Mouse (Mus musculus) hindbrain, embryonic 15.5 days (tissue): ENCODE measurements around the gene Cpvl. TPM values are rescaled to one million over a fixed set of nuclear protein-coding genes. Genes with fewer than 3 reads are reported as not detected.
A peak's percentile ranks its signal among the peaks of the same experiment; 100 is the strongest.

Source experiments
- ATAC-seq: fragments of 200-750 bp; cut with Nextera tagmentation; 2 replicates; pipeline ENCODE4 v1.8.0; 2017; ENCODE audit warnings: low read depth, moderate number of reproducible peaks, moderate TSS enrichment; ENCODE audit not compliant: low FRiP score
- H3K27ac ChIP-seq: fragments of 300-500 bp; sonication (generic); replicated peaks from 2 replicates; pipeline ENCODE4 v1.5.1; 2015; ENCODE audit warnings: mild to moderate bottlenecking, inconsistent platforms
- H3K27me3 ChIP-seq: fragments of 300-500 bp; sonication (generic); 2 replicates; pipeline ENCODE4 v1.6.1; 2015; ENCODE audit warnings: control low read depth, inconsistent platforms
- H3K36me3 ChIP-seq: fragments of 300-500 bp; sonication (generic); 2 replicates; pipeline ENCODE4 v1.6.1; 2015; ENCODE audit warnings: control low read depth, inconsistent platforms
- H3K4me1 ChIP-seq: fragments of 300-500 bp; sonication (generic); replicated peaks from 2 replicates; pipeline ENCODE4 v1.6.1; 2015; ENCODE audit warnings: control low read depth, inconsistent platforms
- H3K4me2 ChIP-seq: fragments of 300-500 bp; sonication (generic); 2 replicates; pipeline ENCODE4 v1.6.1; 2015; ENCODE audit warnings: moderate library complexity, mild to moderate bottlenecking, inconsistent platforms
- H3K4me3 ChIP-seq: fragments of 300-500 bp; sonication (generic); 2 replicates; pipeline ENCODE4 v1.5.1; 2015; ENCODE audit warnings: mild to moderate bottlenecking, inconsistent platforms
- H3K9ac ChIP-seq: fragments of 300-500 bp; sonication (generic); 2 replicates; pipeline ENCODE4 v1.6.1; 2015; ENCODE audit warnings: inconsistent platforms
- H3K9me3 ChIP-seq: fragments of 300-500 bp; sonication (generic); 2 replicates; pipeline ENCODE4 v1.6.1; 2016; ENCODE audit warnings: control low read depth, inconsistent platforms
- WGBS: fragments of 180-500 bp; shearing (Covaris S2); methylation state at CpG from one replicate; pipeline ENCODE4 v1.1.7; 2015; 5-methylcytosine and 5-hydroxymethylcytosine counted together
- polyA plus RNA-seq: library from polyadenylated mRNA; unstranded; fragments of >200 nt; fragmentation: Nextera tagmentation; extraction: Ambion mirVana; gene quantifications from 2 replicates; pipeline ENCODE4 v1.2.1, GENCODE M21; 2015

Cpvl gene
- polyA plus RNA-seq, 1 experiment from 2014 or later: not detected

DNA sequence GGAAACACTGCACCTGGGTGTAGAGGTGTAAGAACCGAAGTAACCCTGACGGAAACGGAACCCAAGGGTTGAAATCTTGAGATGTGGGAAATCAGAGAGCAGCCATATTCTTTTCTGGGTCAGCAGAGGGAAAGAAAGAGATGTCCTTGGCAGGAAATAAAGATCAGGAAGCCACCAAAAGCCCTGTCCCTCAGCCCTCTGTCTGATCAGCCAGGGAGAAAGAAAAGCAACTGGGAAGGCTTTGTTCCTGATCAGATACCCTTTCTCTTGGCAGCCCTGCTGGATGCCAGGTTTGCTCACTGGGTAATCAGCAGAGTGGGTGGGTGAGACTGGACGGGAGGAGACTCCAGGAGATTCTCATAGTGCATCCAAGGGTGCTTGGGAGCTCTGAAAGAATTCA, 27.1 kb downstream of the Cpvl start:
- Histone ChIP-seq H3K27me3 (no peaks in the 10 kb centered on the region), H3K36me3 (no peaks in the 10 kb centered on the region), H3K9ac (no peak overlapping the region), H3K4me3 (no peak overlapping the region), H3K9me3 (no peaks in the 10 kb centered on the region), H3K4me1 (peaks cover 10% of the 10 kb centered on the region; the same call in 1 of the 2 replicates), H3K27ac (peak overlapping the region; percentile 27; the same call in 1 of the 2 replicates), H3K4me2 (no peak overlapping the region)
- ATAC-seq: no peak
- WGBS: 58% methylated on average over 4 of the region's 4 CpGs

- Histone ChIP-seq H3K27ac (peak overlapping the region; percentile 27; the same call in 1 of the 2 replicates), H3K9me3 (no peaks in the 10 kb centered on the region)
- WGBS: 69% methylated on average over 9 of the region's 9 CpGs
These were observed 27.6 kb downstream of the Cpvl start for GRCm38 (mm10) chr6:53950876-53951275.

DNA sequence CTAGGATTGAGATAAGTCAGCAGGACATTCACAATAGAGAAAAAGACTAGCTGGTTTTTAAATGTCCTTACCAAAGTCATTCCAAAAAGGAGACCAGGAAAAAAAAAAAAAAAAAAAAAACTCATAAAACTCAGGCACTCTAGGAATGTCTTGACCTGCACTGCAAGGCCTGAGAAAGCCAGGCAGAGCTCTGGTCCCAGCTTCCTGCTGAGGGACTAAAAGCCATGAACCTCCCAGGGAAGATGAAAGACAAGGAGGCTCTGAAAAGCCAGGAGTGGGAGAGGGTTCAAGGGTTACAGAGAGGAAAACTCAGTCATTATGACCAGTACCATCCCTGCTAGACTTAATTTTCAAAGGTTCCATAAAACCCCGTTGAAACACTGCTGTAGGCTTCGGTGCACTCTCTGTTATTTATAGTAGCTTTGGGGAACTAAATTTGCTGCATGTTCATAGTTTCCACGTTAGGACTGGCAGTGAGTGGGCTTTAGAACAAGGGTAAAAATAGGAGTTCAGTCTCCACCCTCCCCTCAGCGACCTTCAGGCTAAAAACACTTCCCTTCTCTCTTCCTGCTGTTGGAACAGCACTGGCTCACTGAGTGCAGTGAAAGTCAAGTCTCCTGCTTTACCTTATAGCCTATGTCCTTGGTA, 30.0 kb downstream of the Cpvl start:
- Histone ChIP-seq H3K9me3 (no peaks in the 10 kb centered on the region), H3K36me3 (no peaks in the 10 kb centered on the region), H3K9ac (no peak overlapping the region), H3K27ac (no peak overlapping the region), H3K4me2 (no peak overlapping the region), H3K27me3 (no peaks in the 10 kb centered on the region), H3K4me3 (no peak overlapping the region), H3K4me1 (peaks cover 6% of the 10 kb centered on the region; the same call in 1 of the 2 replicates)
- 48% methylated on average over 4 of the region's 4 CpGs for WGBS
- no peak for ATAC-seq

More at GRCm38 (mm10) chr6:53950876-53951275, 27.6 kb downstream of the Cpvl start:
- no peak overlapping the region for H3K4me2 ChIP-seq
- H3K36me3 ChIP-seq: no peaks in the 10 kb centered on the region
- H3K9ac ChIP-seq: no peak overlapping the region
- no peaks in the 10 kb centered on the region for H3K27me3 ChIP-seq
- peaks cover 10% of the 10 kb centered on the region; the same call in 1 of the 2 replicates for H3K4me1 ChIP-seq
- H3K4me3 ChIP-seq: no peak overlapping the region
- no peak for ATAC-seq

DNA sequence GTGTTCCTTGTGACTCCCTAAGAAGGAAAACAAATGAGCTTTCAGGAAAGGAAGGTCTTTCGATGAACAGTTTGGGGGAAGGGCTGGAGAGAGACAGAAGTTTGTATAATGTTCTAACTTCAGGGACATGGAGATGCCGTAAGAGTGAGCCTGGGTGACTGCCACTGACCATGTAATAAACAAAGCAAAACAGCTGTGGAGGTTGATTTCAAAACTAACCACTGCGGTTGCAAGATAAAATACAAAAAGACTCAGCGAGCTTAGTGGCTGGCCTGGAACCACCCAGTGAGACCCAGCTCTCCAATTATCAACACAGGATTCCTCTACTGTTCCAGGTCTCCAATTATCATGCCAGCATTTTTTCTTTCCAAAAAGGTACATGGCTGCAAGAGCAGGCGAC, 33.6 kb downstream of the Cpvl start:
- no peak overlapping the region for H3K27ac ChIP-seq
- WGBS: 85% methylated on average over 5 of the region's 5 CpGs

GRCm38 (mm10) chr6:53944417-53944816, 34.1 kb downstream of the Cpvl start:
- Histone ChIP-seq H3K36me3 (no peaks in the 10 kb centered on the region), H3K4me1 (peaks cover 5% of the 10 kb centered on the region), H3K4me2 (no peak overlapping the region), H3K27ac (no peak overlapping the region), H3K9ac (no peak overlapping the region), H3K9me3 (no peaks in the 10 kb centered on the region), H3K27me3 (no peaks in the 10 kb centered on the region), H3K4me3 (no peak overlapping the region)
- 79% methylated on average over 3 of the region's 3 CpGs for WGBS
- no peak for ATAC-seq

More for the DNA sequence above, 33.6 kb downstream of the Cpvl start:
- no peak overlapping the region for H3K4me2 ChIP-seq
- H3K9ac ChIP-seq: no peak overlapping the region
- no peak for ATAC-seq
- 0 out of 2 replicates have a peak, but pooled peaks cover under 1% of the 10 kb centered on the region for H3K4me1 ChIP-seq
- H3K9me3 ChIP-seq: no peaks in the 10 kb centered on the region
- H3K36me3 ChIP-seq: no peaks in the 10 kb centered on the region
- no peaks in the 10 kb centered on the region for H3K27me3 ChIP-seq
- no peak overlapping the region for H3K4me3 ChIP-seq

GRCm38 (mm10) chr6:53942190-53942831, 36.2 kb downstream of the Cpvl start:
- Histone ChIP-seq H3K4me2 (no peak overlapping the region), H3K4me1 (peaks cover 13% of the 10 kb centered on the region), H3K4me3 (no peak overlapping the region), H3K36me3 (no peaks in the 10 kb centered on the region), H3K9me3 (no peaks in the 10 kb centered on the region), H3K9ac (no peak overlapping the region), H3K27me3 (no peaks in the 10 kb centered on the region), H3K27ac (no peak overlapping the region)
- WGBS: 87% methylated on average over 7 of the region's 7 CpGs
- no peak for ATAC-seq

DNA sequence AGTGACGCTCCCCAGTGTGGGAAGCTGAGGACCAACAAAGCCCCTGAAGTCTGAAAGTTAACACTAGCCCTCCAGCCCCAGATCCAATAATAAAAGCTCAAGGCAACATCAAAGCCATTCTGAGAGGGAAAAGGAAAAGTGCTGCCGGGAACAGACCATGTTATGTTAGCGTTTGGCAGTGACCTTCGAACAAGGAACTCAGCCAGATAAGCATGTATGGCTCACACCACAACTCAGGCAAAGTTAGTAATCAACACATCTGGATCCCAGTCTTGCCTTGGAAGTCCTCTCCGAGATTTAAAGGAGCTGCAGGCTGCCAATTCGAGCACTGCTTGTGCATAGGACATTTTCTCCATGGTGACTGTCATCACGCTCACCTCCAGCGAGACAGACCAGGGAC, 38.7 kb downstream of the Cpvl start:
- Histone ChIP-seq H3K27me3 (no peaks in the 10 kb centered on the region), H3K9ac (no peak overlapping the region), H3K36me3 (no peaks in the 10 kb centered on the region), H3K4me3 (no peak overlapping the region), H3K27ac (0 out of 2 replicates have a peak overlapping the region, but pooled peaks have one; percentile 10), H3K9me3 (no peaks in the 10 kb centered on the region), H3K4me1 (peaks cover 13% of the 10 kb centered on the region), H3K4me2 (no peak overlapping the region)
- 48% methylated on average over 8 of the region's 8 CpGs for WGBS
- no peak for ATAC-seq

DNA sequence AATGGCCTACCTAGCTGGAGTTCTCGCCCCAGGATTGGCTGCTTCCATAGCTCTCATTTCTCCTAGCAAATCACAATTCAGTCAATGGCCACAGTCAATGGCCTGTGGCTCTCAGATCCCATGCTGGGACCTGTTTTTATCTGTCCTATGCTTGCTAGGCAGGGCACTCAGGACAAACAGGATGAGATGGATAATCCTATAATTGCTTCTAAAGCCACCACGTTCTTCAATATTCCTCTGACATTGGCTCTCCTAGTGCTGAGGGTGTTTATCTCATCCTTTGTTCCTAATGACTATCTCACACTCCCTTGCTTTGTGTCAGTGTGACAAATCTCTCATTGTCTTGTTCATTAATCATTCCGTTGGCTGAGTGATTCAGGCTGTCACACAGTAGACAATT, 39.5 kb downstream of the Cpvl start:
- no peak overlapping the region for H3K4me2 ChIP-seq
- ATAC-seq: peak; percentile 48; the same call in 1 of the 2 replicates
- whole genome bisulfite sequencing: 19% methylated on average over 3 of the region's 3 CpGs
- H3K27me3 ChIP-seq: no peaks in the 10 kb centered on the region
- H3K36me3 ChIP-seq: no peaks in the 10 kb centered on the region
- H3K4me1 ChIP-seq: peaks cover 13% of the 10 kb centered on the region
- H3K27ac ChIP-seq: peak overlapping the region; percentile 42
- no peak overlapping the region for H3K4me3 ChIP-seq
- no peak overlapping the region for H3K9ac ChIP-seq
- H3K9me3 ChIP-seq: no peaks in the 10 kb centered on the region

- H3K27ac ChIP-seq: no peak overlapping the region
- no peak overlapping the region for H3K9ac ChIP-seq
- no peak overlapping the region for H3K4me3 ChIP-seq
- H3K36me3 ChIP-seq: no peaks in the 10 kb centered on the region
- H3K9me3 ChIP-seq: no peaks in the 10 kb centered on the region
- peaks cover 13% of the 10 kb centered on the region for H3K4me1 ChIP-seq
- H3K4me2 ChIP-seq: no peak overlapping the region
- 74% methylated on average over 15 of the region's 15 CpGs for WGBS
- ATAC-seq: no peak
- no peaks in the 10 kb centered on the region for H3K27me3 ChIP-seq
These were observed 41.0 kb downstream of the Cpvl start for GRCm38 (mm10) chr6:53937143-53938134.

- Histone ChIP-seq H3K4me1 (no peaks in the 10 kb centered on the region), H3K9me3 (no peaks in the 10 kb centered on the region), H3K4me3 (no peak overlapping the region), H3K9ac (no peak overlapping the region), H3K36me3 (no peaks in the 10 kb centered on the region), H3K27me3 (no peaks in the 10 kb centered on the region), H3K27ac (no peak overlapping the region), H3K4me2 (no peak overlapping the region)
- 64% methylated on average over 8 of the region's 8 CpGs for WGBS
- no peak for ATAC-seq
These were observed 46.9 kb downstream of the Cpvl start for GRCm38 (mm10) chr6:53931605-53932004.

- no peak overlapping the region for H3K9ac ChIP-seq
- WGBS: 78% methylated on average over 4 of the region's 4 CpGs
- H3K4me3 ChIP-seq: no peak overlapping the region
- H3K27ac ChIP-seq: no peak overlapping the region
- no peaks in the 10 kb centered on the region for H3K27me3 ChIP-seq
- ATAC-seq: no peak
- no peak overlapping the region for H3K4me2 ChIP-seq
- no peaks in the 10 kb centered on the region for H3K36me3 ChIP-seq
- no peaks in the 10 kb centered on the region for H3K4me1 ChIP-seq
- H3K9me3 ChIP-seq: no peaks in the 10 kb centered on the region
These were observed 48.6 kb downstream of the Cpvl start for GRCm38 (mm10) chr6:53929858-53930257.

GRCm38 (mm10) chr6:53926197-53926596, 52.3 kb downstream of the Cpvl start:
- Histone ChIP-seq H3K4me3 (no peak overlapping the region), H3K9ac (no peak overlapping the region), H3K27me3 (no peaks in the 10 kb centered on the region), H3K4me2 (no peak overlapping the region), H3K4me1 (no peaks in the 10 kb centered on the region), H3K27ac (no peak overlapping the region), H3K9me3 (no peaks in the 10 kb centered on the region), H3K36me3 (no peaks in the 10 kb centered on the region)
- 95% methylated on average over 2 of the region's 2 CpGs for WGBS
- no peak for ATAC-seq
